Mouse (Mus musculus): ENCODE data around the gene Ei24.

DNA sequence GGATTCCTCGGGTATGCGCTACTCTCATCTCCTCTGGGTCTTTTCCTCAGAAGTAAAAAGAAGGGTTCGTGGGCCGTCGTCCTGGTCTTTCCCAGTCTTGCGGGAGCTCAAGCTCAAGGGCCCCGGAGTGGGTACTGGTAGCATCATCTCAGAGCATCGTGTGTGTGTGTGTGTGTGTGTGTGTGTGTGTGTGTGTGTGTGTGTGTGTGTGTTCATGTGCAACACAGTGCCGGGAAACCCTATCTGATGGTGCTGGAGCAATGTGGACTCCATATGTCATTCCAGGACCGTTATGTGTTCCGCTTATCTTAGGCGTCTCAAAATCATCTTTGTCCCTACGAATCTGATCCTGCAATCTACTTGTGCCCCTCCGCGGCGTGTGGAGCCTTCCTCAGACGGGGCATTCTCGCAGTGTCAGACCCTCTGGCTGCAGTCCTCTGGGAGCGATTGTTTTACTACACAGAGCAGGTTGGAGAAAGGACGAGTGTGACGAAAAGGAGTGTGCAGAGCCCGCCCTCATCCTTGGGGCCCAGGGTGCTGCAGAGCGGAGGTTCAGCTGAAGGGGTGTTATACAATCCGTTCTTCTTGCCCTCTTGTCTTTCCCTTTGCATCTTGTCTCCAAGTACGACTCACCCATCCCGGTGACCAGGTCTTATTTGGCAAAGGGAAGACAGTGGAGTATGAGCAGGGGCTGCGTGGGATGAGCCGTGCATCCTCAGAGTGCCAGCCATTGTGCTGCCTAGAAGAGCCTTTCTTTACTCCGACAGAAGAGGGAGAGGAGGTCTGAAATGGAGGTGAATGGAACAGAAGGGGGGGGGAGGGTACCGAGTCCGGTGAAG, 36.1 kb upstream of the Ei24 start:
- TF ChIP-seq CTCF (IDR thresholded peaks at IDR 0.05; ENCODE audit: control insufficient read depth, insufficient read depth, low read length) = no peak
- TF ChIP-seq POLR2A (IDR thresholded peaks at IDR 0.05; ENCODE audit: borderline replicate concordance, control insufficient read depth, low read depth, low read length) = no peak
